20 mouse cellular contexts compared by ENCODE assay signal in the genomic region with DNA sequence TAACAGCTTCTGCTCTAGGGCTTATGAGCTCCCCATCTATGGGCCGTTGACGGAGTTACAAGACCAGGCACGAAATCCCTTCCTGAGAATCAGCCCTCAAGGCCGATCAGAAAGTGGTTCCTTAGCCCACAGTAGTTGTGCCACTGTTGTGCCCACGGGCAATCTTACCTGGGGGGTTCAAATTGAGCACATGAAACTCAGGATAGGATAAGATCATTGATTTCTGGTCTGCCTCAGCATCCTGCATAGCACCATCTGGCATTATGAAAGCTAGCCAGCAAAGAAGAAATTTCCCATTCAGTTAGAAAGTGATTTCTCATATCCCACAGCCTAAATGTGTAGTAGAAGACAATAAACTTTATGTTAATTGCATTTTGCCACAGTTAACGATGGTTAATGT.
DNase-seq lines count a peak whose midpoint lies in the region; TF ChIP-seq lines count a peak whose summit lies in the region.
"Had no signal": no experiment of that assay in that cellular context is flagged by ENCODE, and none has a peak within 500 bp of the region (broad histone marks: within the 10 kb centered on the region; RNA-seq: fewer than 3 reads in every experiment).

No protein-coding gene starts in this region.

- no peak overlapping the region for H3K4me3 ChIP-seq in layer of hippocampus, adult 2 months
- H3K4me3 ChIP-seq: forebrain, embryonic 10.5 days; forebrain, embryonic 13.5 days; heart, embryonic 12.5 days; heart, embryonic 15.5 days had no signal

- H3K27ac ChIP-seq in layer of hippocampus, adult 2 months, result no peak overlapping the region
- H3K27ac ChIP-seq: forebrain, embryonic 13.5 days; heart, embryonic 15.5 days; hindbrain, embryonic 14.5 days had no signal

- intact Hi-C loops in heart, postnatal 36 days (cut with DNase I), result no loop called here

- DNase-seq in heart, adult 11 months, result peak; percentile 85
- DNase-seq in heart, postnatal 36 days, result no peak
- DNase-seq in layer of hippocampus, adult 2 months (ENCODE audit: low spot score in 2 of 2), result peak; percentile 32 to 37
- no peak for DNase-seq in layer of hippocampus, adult 9-11 months
- peak; percentile 24 for DNase-seq in brain, adult 2 months (ENCODE audit: low read depth, low spot score)
- no peak for DNase-seq in gastrocnemius, postnatal 4 days (ENCODE audit: low spot score in 2 of 2)
- DNase-seq: adrenal gland, adult 8-10 months; adrenal gland, postnatal 25 days; cerebellum, adult 18-20 months; cerebellum, adult 9-10 months; gastrocnemius, postnatal 10 days; gastrocnemius, postnatal 36 days; heart, adult 18-20 months; heart, postnatal 10 days; heart, postnatal 4 days had no signal

- TF ChIP-seq CTCF in layer of hippocampus, adult 2 months (conservative IDR thresholded peaks at IDR 0.05), result peak; percentile 34

Comparison
In these comparisons a context has a peak if more than half of its experiments do, and no peak if none do; other contexts are left out.
1. DNase-seq: peak in heart, adult 11 months (single experiment), layer of hippocampus, adult 2 months (2 of 2) and brain, adult 2 months (single experiment); none in heart, postnatal 36 days (0 of 2), layer of hippocampus, adult 9-11 months (single experiment) and gastrocnemius, postnatal 4 days (0 of 2).